Mouse (Mus musculus) embryonic facial prominence, embryonic 12.5 days (tissue): ENCODE results near the gene Cpm. TPM values are rescaled to one million over a fixed set of nuclear protein-coding genes. Genes with fewer than 3 reads are reported as not detected.
"Not testable (repeated sequence)": the region's sequence is repeated elsewhere in the genome, so short reads cannot be mapped to it uniquely, and the experiment has no call there.

Experiments used
- ATAC-seq: fragments of 200-750 bp; cut with Nextera tagmentation; 2 replicates; pipeline ENCODE4 v1.8.0; 2017; ENCODE audit not compliant: insufficient number of reproducible peaks, insufficient read depth, low FRiP score, low TSS enrichment
- H3K27ac ChIP-seq: fragments of 300-500 bp; sonication (generic); 2 replicates; pipeline ENCODE4 v1.5.1; 2016; ENCODE audit warnings: mild to moderate bottlenecking
- H3K27me3 ChIP-seq: fragments of 300-500 bp; sonication (generic); 2 replicates; pipeline ENCODE4 v1.6.1; 2016; ENCODE audit warnings: mild to moderate bottlenecking, moderate library complexity
- H3K36me3 ChIP-seq: fragments of 300-500 bp; sonication (generic); 2 replicates; pipeline ENCODE4 v1.6.1; 2016; ENCODE audit warnings: mild to moderate bottlenecking
- H3K4me1 ChIP-seq: fragments of 300-500 bp; sonication (generic); 2 replicates; pipeline ENCODE4 v1.6.1; 2016
- H3K4me2 ChIP-seq: fragments of 300-500 bp; sonication (generic); replicated peaks from 2 replicates; pipeline ENCODE4 v1.6.1; 2016; ENCODE audit warnings: mild to moderate bottlenecking, moderate library complexity
- H3K4me3 ChIP-seq: fragments of 300-500 bp; sonication (generic); 2 replicates; pipeline ENCODE4 v1.5.1; 2016; ENCODE audit warnings: mild to moderate bottlenecking
- H3K9ac ChIP-seq: fragments of 300-500 bp; sonication (generic); 2 replicates; pipeline ENCODE4 v1.6.1; 2016; ENCODE audit warnings: mild to moderate bottlenecking, moderate library complexity
- H3K9me3 ChIP-seq: fragments of 300-500 bp; sonication (generic); 2 replicates; pipeline ENCODE4 v1.6.1; 2016; ENCODE audit warnings: mild to moderate bottlenecking, moderate library complexity
- WGBS: fragments of 180-500 bp; shearing (Covaris S2); methylation state at CpG from one replicate; pipeline ENCODE4 v1.1.7; 2016; 5-methylcytosine and 5-hydroxymethylcytosine counted together
- polyA plus RNA-seq: library from polyadenylated mRNA; unstranded; fragments of >200 nt; fragmentation: Nextera tagmentation; extraction: Ambion mirVana; gene quantifications from 2 replicates; pipeline ENCODE4 v1.2.1, GENCODE M21; 2016

Cpm gene
- polyA plus RNA-seq, 1 experiment from 2014 or later = 20.4 TPM

DNA sequence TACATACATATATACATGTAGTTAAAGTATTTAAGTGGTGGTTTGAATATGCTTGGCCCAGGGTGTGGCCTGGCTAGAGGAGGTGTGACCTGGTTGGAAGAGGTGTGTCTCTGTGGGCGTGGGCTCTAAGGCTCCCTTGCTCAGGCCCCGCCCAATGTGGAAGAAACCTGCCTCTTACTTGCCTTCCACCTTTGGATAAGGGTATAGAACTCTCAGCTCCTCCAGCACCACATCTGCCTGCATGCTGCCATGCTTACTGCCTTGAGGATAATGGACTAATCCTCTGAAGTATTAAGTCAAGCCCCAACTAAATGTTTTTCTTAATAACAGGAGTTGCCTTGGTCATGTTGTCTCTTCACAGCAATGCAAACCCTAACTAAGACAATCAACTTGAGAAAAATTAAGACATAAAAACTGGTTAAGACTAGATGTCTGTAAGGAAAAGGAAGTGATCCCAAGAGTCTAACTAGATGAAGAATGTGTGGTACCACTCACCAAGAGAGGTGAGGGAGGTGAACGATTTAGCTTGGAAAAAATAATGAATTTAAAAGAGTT lies 68.3 kb downstream of the Cpm start:
- Histone ChIP-seq H3K9me3 (no peaks in the 10 kb centered on the region), H3K27me3 (no peaks in the 10 kb centered on the region), H3K4me3 (no peak overlapping the region), H3K9ac (no peak overlapping the region), H3K4me2 (no peak overlapping the region), H3K36me3 (peaks cover 89% of the 10 kb centered on the region), H3K27ac (no peak overlapping the region), H3K4me1 (no peaks in the 10 kb centered on the region)
- WGBS = 85% methylated on average over 3 of the region's 3 CpGs
- no peak for ATAC-seq

DNA sequence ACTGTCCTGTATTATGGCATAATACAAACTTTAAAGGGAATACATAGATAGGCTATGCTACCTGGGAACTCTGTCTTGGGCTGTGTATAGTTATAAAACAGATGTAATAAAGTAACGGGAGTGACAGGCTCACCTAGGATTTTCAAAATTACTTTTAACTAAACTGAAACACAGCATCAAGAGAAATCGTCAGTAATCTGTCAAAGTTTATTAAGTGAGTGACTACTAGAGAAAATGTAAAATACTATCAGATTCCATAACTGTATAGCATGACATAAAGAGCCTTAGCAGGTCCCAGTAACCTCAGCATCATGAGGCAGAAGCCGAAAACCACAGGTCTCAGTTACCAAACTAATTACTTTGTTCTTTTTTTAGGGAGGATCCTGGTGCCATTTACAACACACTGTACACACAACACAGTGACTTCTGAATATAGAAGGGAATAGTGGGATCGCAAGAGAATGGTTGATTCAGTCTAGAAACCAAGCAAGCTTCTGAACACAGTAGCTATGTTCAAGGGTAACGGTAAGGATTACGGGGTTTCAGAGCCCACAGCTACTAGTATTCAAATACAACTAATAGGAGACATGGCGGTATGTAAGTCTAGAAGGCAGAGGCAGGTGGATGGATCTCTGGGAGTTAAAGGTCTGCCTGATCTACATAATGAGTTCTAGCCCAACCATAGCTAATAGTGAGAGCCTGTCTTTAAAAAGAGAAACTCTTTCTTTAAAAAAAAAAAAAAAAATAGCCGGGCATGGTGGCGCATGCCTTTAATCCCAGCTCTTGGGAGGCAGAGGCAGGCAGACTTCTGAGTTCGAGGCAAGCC lies 69.2 kb downstream of the Cpm start:
- Histone ChIP-seq H3K36me3 (peaks cover 92% of the 10 kb centered on the region), H3K27me3 (no peaks in the 10 kb centered on the region), H3K27ac (no peak overlapping the region), H3K4me2 (no peak overlapping the region), H3K9ac (no peak overlapping the region), H3K9me3 (no peaks in the 10 kb centered on the region), H3K4me3 (no peak overlapping the region), H3K4me1 (no peaks in the 10 kb centered on the region)
- 93% methylated on average over 10 of the region's 10 CpGs for WGBS
- no peak for ATAC-seq

DNA sequence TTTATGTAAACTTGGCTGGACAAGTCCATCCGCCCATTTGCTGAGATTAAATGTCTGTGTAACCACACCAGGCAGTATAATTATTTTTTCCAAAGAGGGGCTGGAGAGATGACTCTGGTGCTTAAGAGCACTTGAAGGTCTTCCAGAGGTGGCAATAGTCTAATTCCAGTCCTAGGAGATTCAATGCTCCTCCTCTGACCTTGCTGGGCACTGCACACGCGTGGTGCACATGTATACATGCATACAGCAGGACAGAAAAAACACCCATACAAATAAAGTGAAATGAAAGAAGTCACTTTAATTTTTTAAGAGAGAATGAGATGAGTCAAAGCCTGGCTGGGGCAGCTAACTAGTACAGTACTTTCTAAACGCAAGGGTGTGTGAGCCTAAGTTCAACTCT lies 70.6 kb downstream of the Cpm start:
- WGBS = 96% methylated on average over 4 of the region's 4 CpGs
- Histone ChIP-seq H3K9ac (no peak overlapping the region), H3K9me3 (no peaks in the 10 kb centered on the region), H3K27me3 (no peaks in the 10 kb centered on the region), H3K36me3 (peaks cover 93% of the 10 kb centered on the region), H3K4me3 (no peak overlapping the region), H3K27ac (no peak overlapping the region), H3K4me2 (no peak overlapping the region), H3K4me1 (no peaks in the 10 kb centered on the region)
- ATAC-seq = no peak

DNA sequence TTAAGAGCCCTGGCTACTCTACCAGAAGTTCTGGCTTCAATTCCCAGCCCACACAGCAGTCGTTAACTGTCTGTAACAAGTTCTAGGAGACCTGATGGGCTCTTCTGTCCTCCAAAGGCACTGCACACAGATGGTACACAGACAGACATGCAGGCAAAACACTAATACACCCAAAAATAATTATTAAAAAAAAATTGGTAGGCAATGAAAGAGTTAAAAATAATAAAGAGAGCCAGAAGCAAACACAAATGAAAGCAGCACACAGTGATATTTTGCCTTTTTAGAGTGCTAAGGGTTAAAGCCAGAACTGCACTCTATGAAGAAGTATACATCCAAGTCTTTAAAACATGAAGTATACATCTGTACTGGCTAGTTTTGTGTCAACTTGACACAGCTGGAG lies 71.2 kb downstream of the Cpm start:
- 98% methylated on average over 1 of the region's 1 CpGs for WGBS
- no peak overlapping the region for H3K4me3 ChIP-seq
- H3K4me2 ChIP-seq = no peak overlapping the region
- no peaks in the 10 kb centered on the region for H3K4me1 ChIP-seq
- no peak overlapping the region for H3K9ac ChIP-seq
- H3K9me3 ChIP-seq = no peaks in the 10 kb centered on the region
- no peaks in the 10 kb centered on the region for H3K27me3 ChIP-seq
- H3K27ac ChIP-seq = no peak overlapping the region
- peaks cover 93% of the 10 kb centered on the region for H3K36me3 ChIP-seq
- ATAC-seq = no peak

DNA sequence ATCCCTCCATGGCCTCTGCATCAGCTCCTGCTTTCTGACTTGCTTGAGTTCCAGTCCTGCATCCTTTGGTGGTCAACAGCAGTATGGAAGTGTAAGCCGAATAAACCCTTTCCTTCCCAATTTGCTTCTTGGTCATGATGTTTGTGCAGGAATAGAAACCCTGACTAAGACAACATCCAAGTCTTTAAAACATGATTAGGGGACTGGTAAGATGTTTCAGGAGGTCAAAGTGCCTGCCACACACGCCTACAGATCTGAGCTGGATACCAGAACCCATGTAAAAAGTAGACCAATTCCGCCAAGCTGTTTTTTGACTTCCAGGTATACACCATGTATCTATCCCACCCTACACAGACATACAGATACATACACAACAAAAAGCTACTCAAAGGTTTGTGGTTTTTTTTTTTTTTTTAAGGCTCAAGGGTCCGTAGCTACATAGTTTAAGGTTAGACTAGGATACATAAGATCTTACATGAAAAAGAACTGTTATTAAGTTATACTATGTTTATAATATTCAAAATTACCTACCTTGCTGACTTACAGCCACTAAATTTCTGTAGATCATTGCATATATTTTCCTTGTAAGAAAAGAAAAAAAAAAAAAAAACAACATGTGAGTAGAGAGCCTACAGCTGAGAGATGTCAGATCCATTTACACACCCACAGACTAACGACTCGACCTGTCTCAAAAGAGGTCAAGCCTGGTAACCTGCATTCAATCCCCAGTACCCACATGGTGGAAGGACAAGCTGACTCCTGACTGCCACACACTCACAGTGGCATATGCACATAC lies 71.9 kb downstream of the Cpm start:
- Histone ChIP-seq H3K9ac (no peak overlapping the region), H3K27me3 (no peaks in the 10 kb centered on the region), H3K9me3 (no peaks in the 10 kb centered on the region), H3K4me3 (no peak overlapping the region), H3K27ac (no peak overlapping the region), H3K4me1 (no peaks in the 10 kb centered on the region), H3K4me2 (no peak overlapping the region), H3K36me3 (peaks cover 88% of the 10 kb centered on the region)
- no peak for ATAC-seq
- 94% methylated on average over 6 of the region's 6 CpGs for WGBS

DNA sequence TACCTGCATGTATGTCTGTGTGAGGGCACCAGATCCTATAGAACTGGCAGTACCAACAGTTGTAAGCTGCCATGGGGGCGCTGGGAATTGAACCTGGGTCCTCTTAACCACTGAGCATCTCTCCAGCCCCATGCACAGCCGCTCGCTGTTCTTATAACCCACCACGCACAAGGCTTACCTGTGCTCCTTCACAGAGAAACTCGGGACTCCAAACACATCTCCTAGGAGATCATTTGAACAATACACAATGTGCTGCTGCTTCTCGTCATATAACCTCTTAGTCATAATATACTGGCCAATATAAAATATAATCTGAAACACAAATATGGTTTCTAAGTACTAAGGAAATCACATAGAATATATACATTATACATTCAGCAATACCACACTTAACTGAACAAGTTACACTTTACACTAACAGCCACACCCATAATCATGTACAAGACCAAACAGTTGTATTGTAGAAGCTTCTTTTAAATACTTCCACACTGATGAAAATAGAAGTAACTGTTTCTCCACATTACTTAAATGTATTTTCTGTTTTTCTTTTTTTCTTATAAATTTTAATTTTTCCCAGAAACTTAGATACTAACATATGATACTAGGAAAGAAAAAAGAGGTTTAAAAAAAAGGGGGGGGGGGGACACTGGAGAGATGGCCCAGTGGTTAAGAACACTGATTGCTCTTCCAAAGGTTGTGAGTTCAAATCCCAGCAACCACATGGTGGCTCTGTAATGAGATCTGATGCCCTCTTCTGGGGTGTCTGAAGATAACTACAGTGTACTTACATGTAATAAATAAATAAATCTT lies 72.9 kb downstream of the Cpm start:
- Histone ChIP-seq H3K4me3 (no peak overlapping the region), H3K4me2 (no peak overlapping the region), H3K4me1 (no peaks in the 10 kb centered on the region), H3K36me3 (peaks cover 88% of the 10 kb centered on the region), H3K9me3 (no peaks in the 10 kb centered on the region), H3K27me3 (no peaks in the 10 kb centered on the region), H3K27ac (no peak overlapping the region), H3K9ac (no peak overlapping the region)
- no peak for ATAC-seq
- WGBS = 97% methylated on average over 6 of the region's 6 CpGs

DNA sequence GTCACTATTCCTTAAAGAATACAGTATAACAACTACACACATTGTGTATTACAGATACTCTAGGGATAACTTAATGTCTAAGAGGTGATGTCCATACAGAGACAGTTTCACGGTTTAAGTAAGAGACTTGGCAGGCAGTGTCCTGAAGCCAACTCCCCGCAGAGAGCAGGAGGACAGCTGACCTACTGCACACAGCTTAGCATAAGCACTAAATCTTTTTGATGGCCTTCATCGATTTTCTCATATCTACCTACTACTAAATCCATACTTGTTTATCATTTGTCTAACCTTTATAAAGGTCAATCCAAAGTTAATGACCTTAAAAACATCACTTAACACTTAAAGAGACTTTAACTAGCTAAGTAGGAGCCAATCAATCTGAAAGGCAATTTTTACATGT lies 74.2 kb downstream of the Cpm start:
- H3K4me2 ChIP-seq = no peak overlapping the region
- peaks cover 84% of the 10 kb centered on the region for H3K36me3 ChIP-seq
- H3K4me3 ChIP-seq = no peak overlapping the region
- no peaks in the 10 kb centered on the region for H3K4me1 ChIP-seq
- H3K27ac ChIP-seq = no peak overlapping the region
- no peak overlapping the region for H3K9ac ChIP-seq
- H3K27me3 ChIP-seq = no peaks in the 10 kb centered on the region
- no peaks in the 10 kb centered on the region for H3K9me3 ChIP-seq
- no peak for ATAC-seq
- 94% methylated on average over 3 of the region's 3 CpGs for WGBS

DNA sequence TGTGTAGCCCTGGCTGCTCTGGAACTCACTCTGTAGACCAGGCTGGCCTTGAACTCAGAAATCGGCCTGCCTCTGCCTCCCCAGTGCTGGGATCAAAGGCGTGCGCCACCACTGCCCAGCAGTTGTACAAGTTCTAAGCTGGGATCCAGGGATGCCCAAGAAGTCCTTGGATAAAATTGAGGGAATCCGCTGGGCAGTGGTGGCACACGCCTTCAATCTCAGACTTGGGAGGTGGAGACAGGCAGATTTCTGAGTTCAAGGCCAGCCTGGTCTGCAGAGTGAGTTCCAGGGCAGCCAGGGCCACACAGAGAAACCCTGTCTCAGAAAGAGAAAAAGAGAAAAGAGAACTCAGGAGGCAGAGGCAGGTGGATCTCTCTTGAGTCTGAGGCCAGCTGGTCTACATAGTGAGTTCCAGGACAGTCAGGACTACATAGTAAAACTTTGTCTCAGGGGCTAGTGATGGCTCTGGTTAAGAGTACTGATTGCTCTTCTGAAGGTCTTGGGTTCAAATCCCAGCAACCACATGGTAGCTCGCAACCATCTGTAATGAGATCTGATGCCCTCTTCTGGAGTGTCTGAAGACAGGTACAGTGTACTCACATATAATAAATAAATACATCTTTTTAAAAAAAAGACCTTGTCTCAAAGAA lies 75.1 kb downstream of the Cpm start:
- H3K36me3 ChIP-seq = peaks cover 76% of the 10 kb centered on the region

DNA sequence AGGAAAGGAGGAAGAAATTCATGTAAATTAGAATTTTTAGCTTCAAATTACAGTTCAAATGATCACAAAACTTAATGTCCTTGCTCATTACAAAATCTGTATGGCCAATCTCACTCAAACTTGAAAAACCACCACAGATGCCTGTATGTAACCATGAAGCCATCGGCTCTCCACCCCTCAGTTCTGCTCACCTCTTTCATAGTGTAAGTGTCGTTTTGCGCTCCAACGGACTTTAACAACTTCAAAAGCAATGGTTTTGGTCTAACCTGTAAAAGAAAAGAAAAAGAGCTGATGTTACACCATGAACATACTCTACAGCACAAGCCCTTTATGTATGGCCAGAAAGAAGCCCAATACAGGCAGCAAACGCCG lies 75.7 kb downstream of the Cpm start:
- Histone ChIP-seq H3K4me2 (no peak overlapping the region), H3K4me1 (peaks cover 9% of the 10 kb centered on the region), H3K9me3 (no peaks in the 10 kb centered on the region), H3K9ac (no peak overlapping the region), H3K27me3 (no peaks in the 10 kb centered on the region), H3K27ac (no peak overlapping the region), H3K4me3 (no peak overlapping the region), H3K36me3 (peaks cover 71% of the 10 kb centered on the region)
- WGBS = 96% methylated on average over 6 of the region's 6 CpGs
- ATAC-seq = no peak

More for the DNA sequence above, 75.1 kb downstream of the Cpm start:
- not testable (repeated sequence) for ATAC-seq, H3K9ac ChIP-seq, H3K9me3 ChIP-seq, H3K4me3 ChIP-seq, H3K27ac ChIP-seq, H3K4me2 ChIP-seq, H3K27me3 ChIP-seq, H3K4me1 ChIP-seq
- WGBS = 96% methylated on average over 6 of the region's 6 CpGs

DNA sequence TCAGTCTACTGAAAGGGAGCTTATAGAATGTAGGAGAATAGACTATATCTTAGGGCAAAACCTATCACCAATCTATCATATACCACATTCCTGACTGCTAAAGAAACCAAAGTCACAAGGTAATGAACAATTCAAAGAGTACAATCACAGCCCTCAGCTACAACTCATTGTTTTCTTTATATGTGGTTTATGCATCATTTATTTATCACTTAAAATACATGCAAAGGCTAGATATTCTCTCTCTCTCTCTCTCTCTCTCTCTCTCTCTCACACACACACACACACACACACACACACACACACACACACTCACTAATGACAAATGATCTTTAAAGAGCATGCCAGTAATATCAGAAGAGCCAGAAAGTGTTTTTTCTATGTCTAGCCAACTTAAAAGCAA lies 76.5 kb downstream of the Cpm start:
- Histone ChIP-seq H3K27ac (no peak overlapping the region), H3K4me1 (peaks cover 9% of the 10 kb centered on the region), H3K9ac (no peak overlapping the region), H3K4me3 (no peak overlapping the region), H3K36me3 (peaks cover 62% of the 10 kb centered on the region), H3K27me3 (no peaks in the 10 kb centered on the region), H3K4me2 (no peak overlapping the region), H3K9me3 (no peaks in the 10 kb centered on the region)
- no peak for ATAC-seq

DNA sequence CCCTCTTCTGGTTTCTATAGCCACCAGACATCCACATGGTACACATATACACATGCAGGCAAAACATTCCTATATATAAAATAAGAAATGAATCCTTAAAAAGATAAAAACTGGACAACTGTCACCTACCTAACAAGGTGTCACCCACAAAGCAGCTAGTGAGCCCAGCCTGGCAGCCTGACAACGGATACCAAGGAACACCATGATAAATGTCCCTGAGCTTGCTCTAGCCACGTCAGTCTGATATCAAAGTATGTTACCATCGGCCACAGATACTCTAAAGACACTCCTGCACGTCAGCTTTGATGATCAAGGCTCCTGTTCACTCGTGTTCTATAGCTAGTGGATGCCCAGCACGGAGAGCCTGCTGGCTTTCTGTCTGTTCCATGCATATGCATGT lies 77.1 kb downstream of the Cpm start:
- WGBS = 89% methylated on average over 6 of the region's 6 CpGs
- H3K9me3 ChIP-seq = no peaks in the 10 kb centered on the region
- H3K27ac ChIP-seq = no peak overlapping the region
- no peak for ATAC-seq
- H3K9ac ChIP-seq = no peak overlapping the region
- H3K4me1 ChIP-seq = peaks cover 10% of the 10 kb centered on the region
- no peaks in the 10 kb centered on the region for H3K27me3 ChIP-seq
- H3K36me3 ChIP-seq = peaks cover 59% of the 10 kb centered on the region
- H3K4me3 ChIP-seq = no peak overlapping the region
- no peak overlapping the region for H3K4me2 ChIP-seq
